Mouse (Mus musculus) B cell, adult (primary cell): ENCODE data around the gene Cenpv. TPM values are rescaled to one million over a fixed set of nuclear protein-coding genes. Genes with fewer than 3 reads are reported as not detected.

Source experiments
- total RNA-seq: library from RNA; stranded (reverse); gene quantifications from 4 replicates; pipeline ENCODE4 v1.2.4, GENCODE M21; 2023; ENCODE audit not compliant: inconsistent age

Cenpv gene
- total RNA-seq = 0.81 to 4.4 TPM (median 2.4 TPM) in 4 replicates

DNA sequence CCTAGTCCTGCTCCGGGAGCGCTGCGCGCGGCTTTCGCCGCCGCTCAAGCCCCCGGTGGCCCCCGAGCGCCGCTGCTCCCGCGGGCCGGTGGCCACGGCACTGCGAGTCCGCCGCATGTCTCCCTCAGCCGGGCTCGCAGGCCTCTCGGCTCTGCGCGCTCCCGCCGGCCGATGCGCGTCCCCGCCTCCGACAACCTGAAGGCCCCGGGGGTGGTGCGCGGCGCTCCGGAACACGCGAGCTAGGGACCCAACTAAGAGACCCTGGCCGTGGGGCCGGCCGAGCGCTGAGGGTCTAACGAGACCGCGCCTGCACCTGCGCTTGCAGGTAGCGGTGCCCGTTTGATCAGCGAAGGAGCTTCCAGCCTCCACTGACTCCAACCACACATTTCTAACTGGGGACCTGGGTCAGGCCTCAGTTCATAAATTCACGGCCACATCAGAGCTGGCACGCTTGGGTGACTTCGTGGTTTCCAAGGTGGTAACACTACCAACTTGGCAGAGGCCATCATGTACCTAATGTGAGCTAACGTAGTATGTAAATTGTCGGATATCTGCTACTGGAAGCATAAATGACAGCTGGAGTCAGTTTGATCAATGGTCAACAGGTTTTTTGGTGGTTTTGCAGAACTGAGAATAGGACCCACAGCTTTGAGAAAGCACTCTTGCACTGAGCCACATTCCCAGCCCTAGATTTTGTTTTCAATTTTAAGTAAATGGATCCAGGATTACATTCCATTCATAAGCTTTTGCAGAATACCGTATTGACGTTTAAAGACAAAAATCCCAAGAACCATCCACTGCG lies at the start of gene Cenpv:
Gene Cenpv (minus strand): TSS at position 173 of the 802 bp plus-strand sequence.

DNA sequence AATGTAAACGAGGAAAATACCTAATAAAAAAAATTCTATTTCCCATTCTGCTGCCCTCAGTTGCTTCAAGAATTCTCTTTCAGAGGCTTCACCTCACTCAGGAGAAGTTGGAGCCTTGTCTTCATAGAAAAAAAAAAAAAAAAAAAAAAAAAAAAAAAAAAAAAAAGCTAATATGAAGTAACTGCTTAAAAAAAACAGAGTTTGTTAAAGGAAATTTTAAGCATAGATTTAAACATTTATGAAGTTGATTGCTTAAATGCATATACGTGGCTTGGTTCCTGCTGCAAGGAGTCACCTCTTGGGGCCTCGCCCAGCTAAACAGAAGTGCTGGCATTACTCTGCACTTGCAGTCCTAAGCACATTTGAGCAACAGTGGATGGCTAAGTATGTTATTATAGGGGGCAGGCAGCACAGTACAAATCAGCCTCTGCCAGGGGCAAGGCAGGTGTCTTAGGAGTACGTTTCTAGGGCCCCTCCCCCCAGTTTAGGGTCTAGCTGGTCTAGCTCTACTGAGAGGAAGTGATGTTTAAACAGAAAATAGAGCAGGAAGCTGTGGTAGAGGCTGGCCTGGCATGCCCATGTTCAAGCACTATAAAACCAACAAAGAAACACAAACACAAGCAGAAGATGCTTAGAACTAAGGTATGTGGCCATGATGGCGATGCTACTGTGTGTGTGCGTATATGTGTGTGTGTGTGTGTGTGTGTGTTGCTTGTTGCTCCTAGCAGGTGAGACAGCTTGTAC lies 35.1 kb upstream of the Cenpv start, which contains the start of gene Trpv2:
Gene Trpv2 (plus strand): TSS at position 528 of the 744 bp plus-strand sequence.

DNA sequence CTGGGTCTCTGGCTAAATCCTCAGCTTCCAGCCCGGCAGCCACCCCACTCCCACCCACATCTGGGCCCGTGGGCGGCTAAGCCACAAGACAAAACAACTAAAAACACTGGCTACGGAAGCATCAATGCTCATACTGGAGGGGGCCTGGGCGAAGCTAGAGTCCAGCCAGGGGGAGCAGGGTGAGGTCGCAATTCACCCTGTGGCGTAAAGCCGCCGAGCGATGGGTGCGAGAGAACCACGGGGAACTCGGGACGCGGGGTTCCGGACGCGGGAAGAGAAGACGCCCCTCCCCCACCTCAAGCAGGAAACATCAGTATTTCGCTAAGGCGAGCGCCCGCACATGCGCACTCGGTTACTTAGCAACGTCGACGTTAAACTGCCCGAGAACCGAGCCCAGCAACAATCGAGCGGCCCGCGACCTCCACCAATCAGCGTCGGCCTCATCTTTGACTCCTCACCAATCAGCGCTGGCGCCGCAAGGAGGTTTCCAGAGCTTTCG lies 11.7 kb upstream of the Cenpv start, which contains the start of gene Ubb:
Gene Ubb (plus strand): TSS at position 445 of the 499 bp plus-strand sequence.

Other genes starting within 250 kb of the Cenpv start
- gene Pigl, start 80.8 kb downstream of the Cenpv start, total RNA-seq = 6.5 to 10.3 TPM (median 7.4 TPM) in 4 replicates
- gene Ncor1, start 80.7 kb downstream of the Cenpv start, total RNA-seq = 287 to 342 TPM (median 318 TPM) in 4 replicates
- gene Ubb, start 11.9 kb upstream of the Cenpv start, total RNA-seq = 1,224 to 1,294 TPM (median 1,261 TPM) in 4 replicates
- 44.5 to 51.4 TPM (median 46.3 TPM) in 4 replicates for gene Trpv2, start 35.2 kb upstream of the Cenpv start, total RNA-seq
- gene Lrrc75a, start 109.3 kb upstream of the Cenpv start, total RNA-seq = 3.7 to 8.2 TPM (median 5.9 TPM) in 4 replicates
- 21.1 to 28.3 TPM (median 27.1 TPM) in 4 replicates for gene Mmgt2, start 109.4 kb upstream of the Cenpv start, total RNA-seq
- 4.6 to 9.0 TPM (median 5.8 TPM) in 4 replicates for gene Zfp287, start 192.6 kb upstream of the Cenpv start, total RNA-seq
- not detected in 4 replicates for gene Gm10428, start 213.8 kb upstream of the Cenpv start, total RNA-seq